Mouse (Mus musculus) lung, postnatal 0 days (tissue): ENCODE results near the gene Tomm40.

ENCODE experiments used
- CTCF ChIP-seq: IDR thresholded peaks from 2 replicates; pipeline ENCODE4 v1.5.1; 2016; ENCODE audit warnings: antibody characterized with exemption, mild to moderate bottlenecking
- EP300 ChIP-seq: IDR thresholded peaks from 2 replicates; pipeline ENCODE4 v1.6.1; 2016; ENCODE audit warnings: antibody characterized with exemption, mild to moderate bottlenecking, control low read depth

GRCm38 (mm10) chr7:19676662-19677061 is 38.6 kb downstream of the Tomm40 start:
- TF ChIP-seq CTCF, result no peak
- TF ChIP-seq EP300, result no peak
